Mouse (Mus musculus): Measurements from ENCODE around the gene Traf3ip1.
"Not testable (repeated sequence)": the region's sequence is repeated elsewhere in the genome, so short reads cannot be mapped to it uniquely, and the experiment has no call there.

Traf3ip1 gene

GRCm38 (mm10) chr1:91465244-91465643, 29.2 kb upstream of the Traf3ip1 start:
- peak; percentile 69 to 84 for DNase-seq

- peak in 1 of 2 experiments; percentile 74 for DNase-seq
Measured at GRCm38 (mm10) chr1:91466186-91466585, 28.3 kb upstream of the Traf3ip1 start.

- no peak for DNase-seq
Measured at GRCm38 (mm10) chr1:91469888-91470419, 24.5 kb upstream of the Traf3ip1 start.

GRCm38 (mm10) chr1:91478145-91478544, 16.3 kb upstream of the Traf3ip1 start:
- DNase-seq, result not testable (repeated sequence)

GRCm38 (mm10) chr1:91478958-91479357, 15.5 kb upstream of the Traf3ip1 start:
- DNase-seq, result no peak

- no peak for DNase-seq
Measured at GRCm38 (mm10) chr1:91482616-91483211, 11.7 kb upstream of the Traf3ip1 start.

GRCm38 (mm10) chr1:91483304-91484010, 11.0 kb upstream of the Traf3ip1 start:
- peak; percentile 87 to 95 for DNase-seq

GRCm38 (mm10) chr1:91484011-91484346, 10.5 kb upstream of the Traf3ip1 start:
- peak; percentile 51 to 58 for DNase-seq

GRCm38 (mm10) chr1:91485422-91485821, 9.0 kb upstream of the Traf3ip1 start:
- DNase-seq, result no peak

- DNase-seq, result no peak
Measured at GRCm38 (mm10) chr1:91486165-91486564, 8.3 kb upstream of the Traf3ip1 start.

- DNase-seq, result peak; percentile 38 to 70
Measured at GRCm38 (mm10) chr1:91490322-91490721, 4.1 kb upstream of the Traf3ip1 start.

GRCm38 (mm10) chr1:91492740-91493139, 1.7 kb upstream of the Traf3ip1 start:
- no peak for DNase-seq

- peak in 1 of 2 experiments; percentile 32 for DNase-seq
Measured at GRCm38 (mm10) chr1:91493938-91494337, 509 bp upstream of the Traf3ip1 start.

- DNase-seq, result peak in 1 of 2 experiments; percentile 42
Measured at GRCm38 (mm10) chr1:91495321-91495720, 874 bp downstream of the Traf3ip1 start.

GRCm38 (mm10) chr1:91498579-91498978, 4.1 kb downstream of the Traf3ip1 start:
- peak in 1 of 2 experiments; percentile 34 for DNase-seq

GRCm38 (mm10) chr1:91504615-91505014, 10.2 kb downstream of the Traf3ip1 start:
- peak in 1 of 2 experiments; percentile 8 for DNase-seq

GRCm38 (mm10) chr1:91514916-91515315, 20.5 kb downstream of the Traf3ip1 start:
- DNase-seq, result peak in 1 of 2 experiments; percentile 33

- peak in 1 of 2 experiments; percentile 59 for DNase-seq
Measured at GRCm38 (mm10) chr1:91515642-91516041, 21.2 kb downstream of the Traf3ip1 start.

GRCm38 (mm10) chr1:91523759-91524158, 29.3 kb downstream of the Traf3ip1 start:
- DNase-seq, result peak; percentile 66 to 71

- no peak for DNase-seq
Measured at GRCm38 (mm10) chr1:91525838-91526237, 31.4 kb downstream of the Traf3ip1 start.

GRCm38 (mm10) chr1:91530166-91530565, 35.7 kb downstream of the Traf3ip1 start:
- DNase-seq, result peak; percentile 68 to 87

GRCm38 (mm10) chr1:91532243-91532642, 37.8 kb downstream of the Traf3ip1 start:
- no peak for DNase-seq

- no peak for DNase-seq
Measured at GRCm38 (mm10) chr1:91532892-91533291, 38.4 kb downstream of the Traf3ip1 start.

- no peak for DNase-seq
Measured at GRCm38 (mm10) chr1:91533483-91533882, 39.0 kb downstream of the Traf3ip1 start.
